Mouse (Mus musculus) Patski (cell line): Measurements from ENCODE around the gene Snx3. TPM values are rescaled to one million over a fixed set of nuclear protein-coding genes. Genes with fewer than 3 reads are reported as not detected.

Experiments used
- ATAC-seq: fragments of 100-300 bp; one replicate; pipeline ENCODE4 v1.8.0; 2021
- CTCF ChIA-PET: fragments of 350-600 bp; sonication (Branson Sonifier 250); formaldehyde crosslinking; loops from one replicate; lab custom pipeline; 2022; ENCODE audit warnings: inconsistent platforms; lab: Charles Lee
- POLR2A ChIA-PET: fragments of 350-600 bp; sonication (Branson Sonifier 250); formaldehyde crosslinking; loops from one replicate; lab custom pipeline; 2022; ENCODE audit warnings: antibody characterized with exemption, inconsistent platforms; lab: Charles Lee
- DNase-seq: peaks from one replicate; pipeline ENCODE4 v3.0.0-alpha.2; 2011; ENCODE audit warnings: low read depth, low spot score
- H3K27me3 ChIP-seq: fragments of 371-371 bp; one replicate; pipeline ENCODE4 v1.5.1; 2021
- CTCF ChIP-seq: fragments of 100-300 bp; IDR thresholded peaks from one replicate; pipeline ENCODE4 v1.5.1; 2021
- in situ Hi-C: fragments of 300-500 bp; cut with MboI; formaldehyde crosslinking; loops from 3 replicates; pipeline ENCODE4 v1.11.1; 2018; ENCODE audit warnings: low pct_unique_long_range_greater_than_20kb, mixed read lengths
- polyA plus RNA-seq: library from polyadenylated mRNA; unstranded; gene quantifications from one replicate; pipeline ENCODE4 v1.2.3, GENCODE M21; 2021

The Snx3 gene
- polyA plus RNA-seq, 1 experiment from 2014 or later, result 279 TPM

DNA sequence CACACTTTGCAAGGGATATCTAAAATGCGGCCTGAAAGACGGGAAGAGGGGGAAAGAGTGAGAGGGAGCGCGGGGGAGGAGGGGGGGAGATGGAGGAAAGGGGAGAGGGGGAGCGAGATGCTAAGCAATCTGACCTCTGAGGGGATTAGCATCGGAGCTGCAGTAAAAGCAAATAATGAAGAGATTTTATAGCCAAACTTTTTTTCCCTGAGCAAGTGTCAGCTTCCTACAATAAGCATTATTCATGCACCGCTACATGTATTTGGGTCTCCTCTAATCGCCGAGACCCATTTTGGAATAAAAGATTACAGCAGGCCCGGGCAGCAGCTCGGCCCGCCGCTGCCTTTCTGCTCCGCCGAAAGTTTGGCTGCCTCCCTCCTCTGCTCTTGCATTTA lies 76.4 kb downstream of the Snx3 start:
- no peak for ATAC-seq
- ChIA-PET POLR2A (no interaction called here), CTCF (no interaction called here)
- no peak for TF ChIP-seq CTCF
- H3K27me3 ChIP-seq, result peaks cover 72% of the 10 kb centered on the region
- in situ Hi-C loops, result no loop called here
- DNase-seq, result no peak

DNA sequence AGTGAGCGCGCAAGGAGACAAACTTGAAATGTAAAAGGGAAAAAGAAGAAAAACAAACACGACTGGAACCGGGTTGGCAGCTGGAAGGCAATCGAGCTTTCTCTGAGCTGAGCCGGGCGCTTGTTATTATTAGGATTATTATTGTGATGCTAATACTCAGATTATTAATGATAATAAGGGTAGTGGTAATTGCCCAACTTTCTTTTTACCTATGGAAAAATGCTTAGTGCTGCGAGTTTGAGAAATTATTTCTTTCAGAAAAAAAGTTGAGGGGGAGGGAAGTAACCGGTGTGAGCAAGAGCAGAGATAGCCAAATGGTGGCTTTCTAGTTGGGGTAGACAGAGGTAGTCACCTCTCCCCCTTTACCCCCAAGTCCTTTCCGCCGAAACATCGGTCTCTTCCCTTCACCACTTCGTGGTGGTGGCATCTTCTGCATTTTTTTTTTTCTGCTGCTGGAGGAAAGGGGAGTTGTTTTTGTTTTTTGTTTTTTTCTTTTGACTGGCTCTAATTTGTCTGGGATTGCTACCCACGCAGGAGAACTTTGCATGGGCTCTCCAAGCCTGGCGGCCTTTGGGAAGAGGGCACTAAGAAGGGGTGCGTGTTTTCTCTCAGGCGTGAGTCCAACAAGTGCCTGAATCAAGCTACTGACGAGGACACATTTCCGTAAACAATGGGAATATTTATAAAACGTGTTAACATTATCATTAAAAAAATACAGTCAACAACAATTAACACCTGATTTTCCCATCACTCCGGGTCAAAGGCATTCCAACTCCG lies 77.1 kb downstream of the Snx3 start:
- DNase-seq, result no peak
- ChIA-PET POLR2A (no interaction called here), CTCF (no interaction called here)
- peaks cover 72% of the 10 kb centered on the region for H3K27me3 ChIP-seq
- no peak for TF ChIP-seq CTCF
- in situ Hi-C loops, result no loop called here
- ATAC-seq, result no peak

DNA sequence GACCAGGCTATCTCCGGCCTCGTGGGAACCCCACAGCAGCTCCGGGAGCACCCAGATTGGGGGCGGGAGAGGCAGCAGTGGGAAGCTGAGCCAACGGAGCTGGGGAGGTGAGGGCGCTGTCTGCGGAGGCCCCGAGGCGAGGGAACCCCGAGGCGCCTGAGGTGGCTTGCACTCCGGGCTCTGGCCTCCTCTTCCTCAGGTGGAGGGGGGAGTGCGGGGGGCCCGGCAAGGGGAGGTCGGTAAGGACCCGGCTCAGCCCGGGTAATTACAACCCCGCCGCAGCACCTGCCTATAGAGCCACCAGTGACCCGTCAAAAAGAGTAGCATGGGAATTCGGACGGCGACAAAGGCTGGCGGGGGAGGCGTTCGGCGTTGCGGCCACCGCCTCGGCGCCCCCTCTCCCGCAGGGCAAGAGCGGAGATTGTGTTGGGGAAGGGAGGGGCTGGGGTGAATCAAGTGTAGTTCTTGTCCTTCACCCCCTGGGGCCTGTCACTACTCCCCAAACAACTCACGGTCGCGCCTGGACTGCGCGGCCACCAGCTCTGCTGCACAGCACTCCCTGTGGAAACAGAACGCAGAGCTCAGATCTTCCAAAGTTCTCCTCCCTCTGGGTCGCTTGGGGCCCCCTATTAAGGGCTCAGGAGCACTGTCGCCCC lies 77.8 kb downstream of the Snx3 start:
- in situ Hi-C loops, result no loop called here
- POLR2A ChIA-PET, result no interaction called here
- CTCF ChIA-PET, result no interaction called here
- DNase-seq, result no peak
- ATAC-seq, result no peak
- peaks cover 72% of the 10 kb centered on the region for H3K27me3 ChIP-seq
- TF ChIP-seq CTCF, result no peak

DNA sequence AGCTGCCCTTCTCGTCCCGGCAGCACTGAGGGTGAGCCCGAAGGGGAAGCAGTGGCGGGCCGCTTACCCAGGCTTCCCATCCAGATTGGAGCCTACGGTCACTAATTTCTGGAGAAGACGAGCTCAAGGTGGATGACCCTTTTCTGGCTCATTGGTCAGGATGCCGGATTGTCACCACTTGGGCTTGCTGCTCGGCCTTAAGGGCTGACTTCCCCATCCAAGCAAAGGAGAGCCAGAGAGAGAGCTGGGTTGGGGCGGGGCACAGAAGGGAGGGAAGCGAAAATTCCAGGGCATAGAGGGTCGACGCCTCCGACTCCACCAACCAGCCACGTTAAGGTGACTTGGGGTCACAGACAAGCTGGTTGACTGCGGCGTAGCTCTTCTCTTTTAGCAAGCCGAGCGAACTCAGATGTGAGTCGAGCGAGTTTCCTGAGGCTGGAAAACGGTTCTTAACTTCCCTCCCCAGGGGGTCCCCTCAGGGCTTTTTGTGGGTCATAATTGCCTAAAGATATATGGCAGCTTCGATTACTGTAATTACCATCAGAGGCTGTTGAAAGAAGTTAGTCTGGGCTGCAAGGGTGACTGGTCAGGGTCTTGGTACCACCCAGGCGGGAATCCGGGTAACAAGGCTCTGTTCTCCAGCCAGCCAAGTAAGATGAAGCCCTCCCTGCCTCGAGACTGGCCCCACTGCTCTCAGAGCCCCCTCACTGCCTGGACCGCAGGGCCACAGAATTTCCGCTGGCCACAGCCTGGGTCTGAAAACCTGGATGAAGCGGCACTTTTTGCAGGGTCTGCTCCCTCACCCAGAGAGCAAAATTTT lies 78.5 kb downstream of the Snx3 start:
- no peak for ATAC-seq
- POLR2A ChIA-PET, result interaction anchor here (0.5 kb wide), 2 partner anchors 58 to 614 kb away, joined by 3 to 4 read pairs; no protein-coding TSS in a partner anchor
- in situ Hi-C loops, result no loop called here
- H3K27me3 ChIP-seq, result peaks cover 75% of the 10 kb centered on the region
- DNase-seq, result no peak
- CTCF ChIA-PET, result no interaction called here
- TF ChIP-seq CTCF, result no peak

DNA sequence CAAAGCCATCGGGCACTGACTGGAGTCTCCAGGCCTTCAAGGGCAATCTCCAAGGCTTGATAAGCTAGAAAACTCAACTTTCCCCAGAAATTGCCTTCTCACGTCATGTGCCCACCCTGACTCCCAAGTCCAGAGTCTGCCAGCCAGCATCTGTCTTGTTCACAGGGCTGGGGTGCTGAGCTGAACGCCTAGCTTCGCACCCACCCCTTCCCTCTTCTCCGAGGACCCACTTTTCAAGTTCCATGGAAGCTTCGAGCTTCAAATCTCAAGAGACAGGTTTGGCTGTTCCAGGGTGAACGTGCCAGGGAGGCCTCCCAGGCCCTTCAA lies 79.1 kb downstream of the Snx3 start:
- no peak for DNase-seq
- in situ Hi-C loops, result no loop called here
- CTCF ChIA-PET, result no interaction called here

DNA sequence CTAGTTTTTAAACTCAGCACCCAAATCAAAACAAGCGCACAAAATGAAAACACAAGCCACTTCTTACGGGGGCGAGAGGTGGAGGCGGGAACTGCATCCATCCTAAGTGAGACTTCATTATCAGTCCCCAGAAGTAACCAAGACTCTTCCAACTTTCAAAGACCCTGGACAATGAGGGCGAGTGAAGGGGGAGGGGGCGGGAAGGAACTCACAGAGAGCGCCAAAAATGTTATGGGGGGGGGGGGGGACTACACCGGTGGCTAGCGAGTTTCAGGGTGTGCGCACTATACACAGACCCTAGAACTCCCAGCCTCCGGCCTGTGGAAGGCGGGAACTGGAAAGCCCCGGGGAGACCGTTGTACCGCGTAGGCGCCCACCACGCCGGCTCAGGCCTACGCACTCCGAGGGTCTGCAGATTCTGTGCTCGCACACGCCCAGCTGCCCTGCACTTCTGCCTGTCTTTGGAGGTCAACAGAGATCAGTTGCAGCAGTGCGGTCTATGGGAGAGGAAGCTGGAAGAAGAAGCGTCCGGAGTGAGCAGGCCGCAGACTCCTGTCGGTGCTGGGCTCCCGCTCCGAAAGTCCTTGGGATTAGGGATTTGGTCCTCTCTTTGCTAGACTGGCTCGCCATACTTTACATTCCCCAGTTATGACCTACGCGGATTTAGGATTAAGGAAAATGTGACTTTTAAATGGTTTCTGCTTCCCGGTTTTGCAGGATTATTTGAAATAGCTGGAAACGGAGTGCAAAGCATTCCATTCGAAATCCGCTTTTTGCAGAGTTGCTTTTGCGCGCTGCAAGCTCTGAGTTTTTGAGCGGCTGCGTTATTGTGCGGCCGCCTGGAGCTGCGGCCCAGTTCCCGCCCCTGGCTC lies 80.1 kb downstream of the Snx3 start:
- in situ Hi-C loops, result no loop called here
- ChIA-PET CTCF (no interaction called here), POLR2A (no interaction called here)
- no peak for TF ChIP-seq CTCF
- DNase-seq (no peak), ATAC-seq (no peak)
- H3K27me3 ChIP-seq, result peaks cover 81% of the 10 kb centered on the region

More for the DNA sequence above, 79.1 kb downstream of the Snx3 start:
- no peak for TF ChIP-seq CTCF
- POLR2A ChIA-PET, result no interaction called here
- peaks cover 74% of the 10 kb centered on the region for H3K27me3 ChIP-seq
- ATAC-seq, result no peak

DNA sequence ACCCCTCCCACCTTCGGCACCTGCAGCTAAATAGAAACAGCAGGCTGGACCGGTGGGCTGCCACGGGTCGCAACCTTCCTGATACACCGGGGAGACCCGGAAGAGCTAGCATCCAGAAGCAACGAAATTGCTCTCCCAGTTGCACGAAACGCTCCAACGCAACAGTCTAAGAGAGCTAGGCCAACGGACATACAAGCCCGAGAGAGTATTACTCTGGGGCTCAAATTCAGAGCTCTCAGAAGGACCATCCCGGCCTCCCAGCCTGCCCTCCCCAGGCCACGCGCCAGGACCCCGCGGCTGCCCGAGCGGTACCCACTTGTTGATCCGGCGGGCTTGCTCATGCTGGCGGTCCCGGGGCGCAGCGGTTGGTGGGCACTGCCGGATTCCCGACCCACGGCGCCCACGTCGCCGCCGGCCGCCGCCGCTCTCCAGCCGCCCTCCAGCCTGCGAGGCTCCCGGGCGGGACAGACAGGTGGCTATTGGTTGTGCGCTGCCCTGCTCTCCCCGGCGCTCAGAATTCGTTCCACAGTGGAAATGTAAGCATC lies 80.8 kb downstream of the Snx3 start:
- TF ChIP-seq CTCF, result no peak
- CTCF ChIA-PET, result no interaction called here
- DNase-seq (no peak), ATAC-seq (no peak)
- POLR2A ChIA-PET, result no interaction called here
- in situ Hi-C loops, result no loop called here
- H3K27me3 ChIP-seq, result peaks cover 79% of the 10 kb centered on the region

DNA sequence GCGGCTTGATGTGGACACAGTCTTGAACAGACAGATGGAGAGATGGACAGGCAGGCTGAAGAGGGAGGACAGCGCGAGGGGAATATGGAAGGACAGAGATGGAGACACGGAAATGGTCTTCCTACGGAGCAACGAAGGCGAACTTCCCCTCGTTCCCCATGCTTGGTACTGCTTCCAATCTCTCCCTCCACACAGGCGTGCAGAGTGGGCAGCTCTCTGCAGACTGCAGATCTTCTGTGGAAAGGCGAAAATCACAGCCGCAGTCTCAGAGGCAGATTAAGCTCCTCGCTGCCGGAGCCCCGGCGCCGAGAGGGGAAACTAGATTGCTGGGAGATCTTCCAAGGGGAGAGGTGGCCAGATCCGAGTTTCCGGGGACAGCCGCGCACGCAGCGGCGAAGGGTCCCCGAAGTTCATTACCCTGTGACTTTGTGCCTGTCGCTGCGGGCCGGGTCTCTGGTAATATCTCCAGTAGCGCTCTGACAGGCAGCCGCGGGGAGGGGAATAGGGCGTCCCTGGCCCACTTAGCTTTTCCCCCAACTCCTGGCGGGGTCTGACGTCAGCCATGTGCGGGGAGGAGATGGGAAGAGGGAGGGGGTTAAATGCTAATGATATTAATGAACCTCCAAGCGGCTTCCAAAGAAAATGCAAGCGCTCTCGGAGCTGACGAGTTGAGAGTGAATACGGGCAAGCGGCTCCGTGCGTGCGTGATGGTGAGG lies 81.5 kb downstream of the Snx3 start, which contains the start of the genes Nr2e1 and Ostm1:
Gene Nr2e1 (minus strand): TSS at position 476 of the 716 bp plus-strand sequence.
Gene Ostm1 (plus strand): TSS at position 666 of the 716 bp plus-strand sequence.
- TF ChIP-seq CTCF, result no peak
- DNase-seq (no peak), ATAC-seq (no peak)
- in situ Hi-C loops, result no loop called here
- H3K27me3 ChIP-seq, result peaks cover 75% of the 10 kb centered on the region
- CTCF ChIA-PET, result no interaction called here
- POLR2A ChIA-PET, result no interaction called here

DNA sequence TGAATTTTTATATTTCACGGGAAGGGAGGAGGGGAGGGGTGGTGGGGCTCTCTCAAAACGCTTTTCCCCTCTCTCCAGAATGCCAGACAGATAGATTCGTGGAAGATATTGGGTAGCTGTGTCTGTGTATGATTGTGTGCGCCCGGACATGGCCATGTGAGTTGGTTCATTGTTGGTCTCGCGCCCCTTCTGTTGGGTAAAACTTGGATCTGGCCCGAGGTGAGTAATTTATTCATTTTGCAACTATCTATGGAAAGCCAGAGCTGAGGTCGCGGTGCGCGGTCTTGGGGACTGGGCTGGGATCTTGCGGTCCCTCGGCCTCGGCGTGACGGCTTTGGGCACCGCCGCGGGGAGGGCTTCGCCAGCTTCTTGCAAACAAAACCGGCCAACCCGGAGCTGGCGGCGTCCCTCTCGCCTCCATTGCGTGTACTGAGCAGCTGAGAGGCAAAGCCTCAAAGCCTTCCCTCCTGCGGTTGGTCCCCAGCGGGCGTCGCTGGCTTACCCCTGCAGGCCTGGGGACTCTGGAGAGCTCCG lies 82.1 kb downstream of the Snx3 start:
- ChIA-PET POLR2A (no interaction called here), CTCF (no interaction called here)
- TF ChIP-seq CTCF, result no peak
- no peak for ATAC-seq
- in situ Hi-C loops, result no loop called here
- DNase-seq, result no peak
- peaks cover 68% of the 10 kb centered on the region for H3K27me3 ChIP-seq
